Mouse (Mus musculus): Measurements from ENCODE around the gene Fcmr. TPM values are rescaled to one million over a fixed set of nuclear protein-coding genes. Genes with fewer than 3 reads are reported as not detected.

Fcmr gene
- polyA plus RNA-seq, 1 experiment from 2014 or later, result not detected

DNA sequence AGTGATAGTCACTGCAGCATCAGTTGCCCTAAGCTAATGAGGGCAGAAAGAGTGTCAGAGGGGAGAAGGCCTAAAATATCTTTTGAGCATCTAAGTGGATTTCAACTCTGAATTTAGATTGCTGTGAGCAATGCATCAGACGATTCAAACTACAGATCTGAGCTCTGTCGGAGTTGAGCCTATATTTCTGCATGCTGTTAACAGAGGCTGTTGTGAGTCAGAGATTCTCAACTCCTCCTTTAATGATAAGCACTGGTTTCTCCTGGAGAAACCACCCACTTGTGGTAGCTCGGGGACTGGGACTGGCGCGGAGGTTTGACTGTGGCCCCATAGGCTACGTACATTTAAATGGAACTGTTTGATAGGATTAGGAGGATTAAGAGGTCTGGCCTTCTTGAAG lies 29.0 kb downstream of the Fcmr start:
- H3K9me3 ChIP-seq (replicated peaks), result no peaks in the 10 kb centered on the region
- no peak overlapping the region for H3K4me3 ChIP-seq (replicated peaks)
- H3K27me3 ChIP-seq, result no peaks in the 10 kb centered on the region
- H3K4me2 ChIP-seq, result no peak overlapping the region
- H3K9ac ChIP-seq, result no peak overlapping the region
- ATAC-seq (ENCODE audit: low read depth) (no peak), DNase-seq (no peak)
- WGBS (ENCODE audit: insufficient replicate concordance), result 56% methylated on average over 6 of the region's 6 CpGs
- no peaks in the 10 kb centered on the region for H3K36me3 ChIP-seq
- H3K4me1 ChIP-seq (replicated peaks), result no peaks in the 10 kb centered on the region
- H3K27ac ChIP-seq, result no peak overlapping the region

DNA sequence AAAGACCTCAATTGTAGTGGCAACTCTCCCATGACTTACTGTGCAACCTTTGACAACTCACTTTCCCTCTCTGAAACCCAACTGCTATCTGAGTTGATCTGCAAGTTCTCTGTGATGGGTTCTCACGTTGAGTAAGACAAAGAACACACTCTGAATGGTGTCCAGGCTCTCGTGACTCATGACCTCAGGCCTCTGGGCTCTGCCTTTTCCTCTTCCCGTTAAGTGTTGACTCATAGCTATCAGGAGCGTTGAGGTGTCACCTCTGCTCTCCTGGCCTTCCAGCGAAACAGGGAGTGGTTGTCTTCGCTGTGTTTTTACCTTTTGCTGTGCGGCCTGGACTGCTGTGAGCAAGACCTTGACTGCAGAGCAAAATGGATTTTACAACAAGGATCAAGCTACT lies 37.0 kb downstream of the Fcmr start:
- Histone ChIP-seq H3K36me3 (no peaks in the 10 kb centered on the region), H3K4me1 (replicated peaks) (no peaks in the 10 kb centered on the region), H3K9ac (no peak overlapping the region), H3K27me3 (no peaks in the 10 kb centered on the region), H3K9me3 (replicated peaks) (no peaks in the 10 kb centered on the region), H3K4me2 (no peak overlapping the region), H3K4me3 (replicated peaks) (no peak overlapping the region), H3K27ac (no peak overlapping the region)
- ATAC-seq (ENCODE audit: low read depth) (no peak), DNase-seq (no peak)
- 56% methylated on average over 7 of the region's 7 CpGs for WGBS (ENCODE audit: insufficient replicate concordance)

DNA sequence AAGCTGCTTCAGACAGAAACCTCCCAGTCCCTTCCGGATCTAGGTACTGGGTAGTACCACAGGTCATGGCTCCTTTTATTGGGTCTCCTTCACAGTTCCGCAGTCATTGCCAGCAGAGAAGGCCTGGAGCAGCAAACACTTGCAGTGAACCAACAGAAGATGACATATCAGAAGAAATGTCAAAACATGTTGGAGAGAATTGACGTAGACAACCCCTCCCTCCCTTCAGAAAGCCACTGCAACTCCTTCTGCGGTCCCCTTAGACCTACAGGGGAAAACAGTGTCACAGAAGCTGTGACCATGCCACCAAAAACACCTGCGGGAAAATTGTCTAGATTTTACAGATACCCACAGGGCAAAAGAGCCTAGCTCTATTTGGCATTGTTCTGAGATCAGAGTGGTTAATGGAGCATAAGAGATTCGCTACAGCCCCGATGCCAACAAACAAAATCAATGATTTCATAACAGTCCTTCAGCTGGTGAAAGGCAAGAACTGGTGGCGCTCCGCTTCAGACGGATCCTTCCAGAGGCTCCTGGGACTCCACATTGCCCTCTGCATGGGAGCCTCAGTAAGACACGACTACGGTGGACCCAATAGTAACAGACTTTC lies 46.0 kb downstream of the Fcmr start, which contains the start of gene Il20:
Gene Il20, minus strand, starts transcription at position 51 of the 610 bp plus-strand sequence.
- DNase-seq, result no peak
- Histone ChIP-seq H3K27ac (no peak within 1 kb of the TSS), H3K36me3 (no peaks in the 10 kb centered on the region), H3K9ac (no peak within 1 kb of the TSS), H3K4me2 (no peak within 1 kb of the TSS), H3K4me3 (replicated peaks) (no peak within 1 kb of the TSS), H3K27me3 (no peaks in the 10 kb centered on the region), H3K9me3 (replicated peaks) (no peaks in the 10 kb centered on the region), H3K4me1 (replicated peaks) (no peaks in the 10 kb centered on the region)
- no peak for ATAC-seq (ENCODE audit: low read depth)
- WGBS (ENCODE audit: insufficient replicate concordance), result 74% methylated on average over 12 of the region's 12 CpGs

DNA sequence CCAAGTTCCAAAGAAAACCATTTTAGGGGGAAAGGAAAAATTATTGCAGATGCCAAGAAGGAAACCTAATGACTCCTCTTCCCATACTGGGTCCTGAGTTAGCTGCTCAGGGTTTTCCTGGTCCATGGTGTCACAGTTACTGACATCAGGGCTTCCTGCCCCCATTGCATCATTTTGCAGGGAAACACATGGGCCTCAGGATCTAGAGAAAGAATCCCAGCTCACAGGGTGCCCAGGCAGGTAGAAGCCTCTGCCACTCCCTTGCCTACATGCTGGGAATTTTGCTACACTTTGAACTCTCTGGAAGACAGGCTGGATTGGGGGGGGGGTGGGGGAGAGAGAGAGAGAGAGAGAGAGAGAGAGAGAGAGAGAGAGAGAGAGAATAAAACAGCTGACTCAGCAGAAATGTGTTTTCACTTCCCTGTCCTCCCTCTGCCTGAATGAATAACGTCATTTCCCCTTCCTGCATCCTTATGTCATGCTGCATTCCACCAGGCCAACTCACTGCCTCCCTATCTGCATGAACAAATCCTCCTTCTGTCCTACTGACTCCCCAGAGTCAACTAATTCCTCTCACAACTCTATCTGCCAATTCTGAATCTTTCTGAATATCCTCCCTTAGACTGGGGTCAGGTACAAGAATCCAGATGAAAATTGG lies 53.0 kb downstream of the Fcmr start:
- no peak overlapping the region for H3K4me3 ChIP-seq (replicated peaks)
- no peaks in the 10 kb centered on the region for H3K36me3 ChIP-seq
- no peaks in the 10 kb centered on the region for H3K4me1 ChIP-seq (replicated peaks)
- no peak overlapping the region for H3K27ac ChIP-seq
- H3K9ac ChIP-seq, result no peak overlapping the region
- H3K4me2 ChIP-seq, result no peak overlapping the region
- no peaks in the 10 kb centered on the region for H3K9me3 ChIP-seq (replicated peaks)
- no peaks in the 10 kb centered on the region for H3K27me3 ChIP-seq
- DNase-seq, result no peak
- WGBS (ENCODE audit: insufficient replicate concordance), result 7% methylated on average over 1 of the region's 1 CpGs
- ATAC-seq (ENCODE audit: low read depth), result no peak

DNA sequence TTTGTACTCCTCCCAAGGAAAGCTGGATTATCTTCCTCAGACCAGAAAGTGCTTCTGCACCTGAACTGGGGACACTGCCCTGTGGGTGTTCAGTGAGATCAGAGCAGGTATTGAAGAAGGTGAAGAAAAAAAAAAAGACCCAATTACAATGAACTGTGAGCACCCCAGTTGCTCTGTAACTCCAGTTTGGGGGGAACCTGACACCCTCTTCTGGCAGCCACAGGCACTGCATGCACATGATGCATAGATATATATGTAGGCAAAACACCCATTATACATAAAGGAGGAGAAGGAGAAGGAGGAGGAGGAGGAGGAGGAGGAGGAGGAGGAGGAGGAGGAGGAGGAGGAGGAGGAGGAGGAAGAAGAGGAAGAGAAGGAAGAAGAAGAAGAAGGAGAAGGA lies 61.0 kb downstream of the Fcmr start:
- H3K27ac ChIP-seq, result no peak overlapping the region
- DNase-seq (no peak), ATAC-seq (ENCODE audit: low read depth) (no peak)
- H3K36me3 ChIP-seq, result no peaks in the 10 kb centered on the region
- no peak overlapping the region for H3K4me2 ChIP-seq
- H3K9ac ChIP-seq, result no peak overlapping the region
- no peaks in the 10 kb centered on the region for H3K27me3 ChIP-seq
- no peak overlapping the region for H3K4me3 ChIP-seq (replicated peaks)
- no peaks in the 10 kb centered on the region for H3K9me3 ChIP-seq (replicated peaks)
- H3K4me1 ChIP-seq (replicated peaks), result no peaks in the 10 kb centered on the region

Other genes with a start within 250 kb of the Fcmr start
- not detected in 2 replicates for gene Zp3r, start 236.0 kb upstream of the Fcmr start, polyA plus RNA-seq (2015; fragmentation: Nextera tagmentation; extraction: Ambion mirVana)
- gene C4bp, start 204.0 kb upstream of the Fcmr start, polyA plus RNA-seq (2015; fragmentation: Nextera tagmentation; extraction: Ambion mirVana), result 0.88 and 0.94 TPM in 2 replicates
- gene Gm29427, start 149.9 kb upstream of the Fcmr start, polyA plus RNA-seq (2015; fragmentation: Nextera tagmentation; extraction: Ambion mirVana), result not detected in 2 replicates
- 40.8 and 47.6 TPM in 2 replicates for gene Yod1, start 148.3 kb upstream of the Fcmr start, polyA plus RNA-seq (2015; fragmentation: Nextera tagmentation; extraction: Ambion mirVana)
- 4.5 and 5.4 TPM in 2 replicates for gene Pfkfb2, start 136.4 kb upstream of the Fcmr start, polyA plus RNA-seq (2015; fragmentation: Nextera tagmentation; extraction: Ambion mirVana)
- 6.2 and 8.3 TPM in 2 replicates for gene AA986860, start 133.7 kb upstream of the Fcmr start, polyA plus RNA-seq (2015; fragmentation: Nextera tagmentation; extraction: Ambion mirVana)
- gene Fcamr, start 64.8 kb upstream of the Fcmr start, polyA plus RNA-seq (2015; fragmentation: Nextera tagmentation; extraction: Ambion mirVana), result not detected in 2 replicates
- 0.13 and 0.21 TPM in 2 replicates for gene Pigr, start 39.0 kb upstream of the Fcmr start, polyA plus RNA-seq (2015; fragmentation: Nextera tagmentation; extraction: Ambion mirVana)
- not detected in 2 replicates for gene Il24, start 21.8 kb downstream of the Fcmr start, polyA plus RNA-seq (2015; fragmentation: Nextera tagmentation; extraction: Ambion mirVana)
- gene Il20, start 45.8 kb downstream of the Fcmr start, polyA plus RNA-seq (2015; fragmentation: Nextera tagmentation; extraction: Ambion mirVana), result not detected in 2 replicates
- not detected in 2 replicates for gene Il19, start 74.4 kb downstream of the Fcmr start, polyA plus RNA-seq (2015; fragmentation: Nextera tagmentation; extraction: Ambion mirVana)
- not detected in 2 replicates for gene Il10, start 154.2 kb downstream of the Fcmr start, polyA plus RNA-seq (2015; fragmentation: Nextera tagmentation; extraction: Ambion mirVana)
- gene Mapkapk2, start 232.2 kb downstream of the Fcmr start, polyA plus RNA-seq (2015; fragmentation: Nextera tagmentation; extraction: Ambion mirVana), result 12.0 and 12.3 TPM in 2 replicates